Mouse (Mus musculus): ENCODE results near the gene Plekho1. TPM values are rescaled to one million over a fixed set of nuclear protein-coding genes. Genes with fewer than 3 reads are reported as not detected.
"Not testable (repeated sequence)": the region's sequence is repeated elsewhere in the genome, so short reads cannot be mapped to it uniquely, and the experiment has no call there.

Plekho1 gene
- polyA plus RNA-seq, 1 experiment from 2014 or later: 35.2 TPM

DNA sequence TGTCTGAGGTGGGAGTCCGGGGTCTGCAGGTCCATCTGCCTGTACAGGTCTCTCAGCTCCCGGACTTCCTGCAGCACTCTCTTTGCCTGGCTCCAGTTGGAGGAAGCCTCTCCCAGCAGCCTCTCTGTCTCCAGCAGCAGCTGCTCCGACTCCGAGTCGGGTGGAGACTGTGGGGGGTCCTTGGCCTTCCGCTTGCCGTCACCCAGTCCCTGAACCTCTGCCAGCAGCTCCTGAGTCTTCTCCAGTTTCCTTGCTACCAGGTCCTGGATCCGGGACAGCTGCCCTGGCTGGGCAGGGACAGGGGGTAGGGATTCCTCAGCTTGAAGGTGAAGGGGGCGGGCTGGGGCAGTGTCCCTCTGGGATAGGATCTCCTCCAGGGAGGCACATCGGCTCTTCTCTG is 6.8 kb downstream of the Plekho1 start:
- H3K9ac ChIP-seq: 0 out of 2 replicates have a peak overlapping the region, but pooled peaks have one; percentile 10
- ATAC-seq (ENCODE audit: insufficient number of reproducible peaks, low FRiP score, low TSS enrichment, low read depth): no peak
- H3K36me3 ChIP-seq: peaks cover 46% of the 10 kb centered on the region
- 59% methylated on average over 10 of the region's 10 CpGs for WGBS
- no peak overlapping the region for H3K4me3 ChIP-seq
- H3K9me3 ChIP-seq: no peaks in the 10 kb centered on the region
- peak overlapping the region; percentile 51 for H3K27ac ChIP-seq
- peaks cover 40% of the 10 kb centered on the region for H3K4me1 ChIP-seq
- H3K4me2 ChIP-seq: no peak overlapping the region
- H3K27me3 ChIP-seq: no peaks in the 10 kb centered on the region

DNA sequence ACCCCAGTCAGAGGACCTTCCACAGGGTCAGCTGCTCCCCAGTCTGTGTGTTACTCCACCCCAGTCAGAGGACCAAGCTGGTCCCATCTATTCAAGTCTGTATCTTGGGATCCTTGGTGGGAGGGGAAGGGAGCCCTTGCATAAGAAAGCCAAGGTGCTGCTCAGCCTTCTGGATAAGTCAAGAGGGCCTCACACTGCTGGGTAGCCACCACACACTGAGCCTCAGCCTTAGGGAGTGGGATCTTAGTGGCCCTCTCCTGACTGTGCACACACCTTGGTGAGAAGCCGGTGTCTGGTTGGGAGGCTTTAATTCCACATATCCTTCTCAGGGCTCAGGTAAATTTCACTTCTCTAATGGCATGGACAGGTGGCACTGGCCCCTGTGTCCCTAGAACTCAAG is 7.7 kb downstream of the Plekho1 start:
- Histone ChIP-seq H3K36me3 (peaks cover 46% of the 10 kb centered on the region), H3K4me1 (peaks cover 32% of the 10 kb centered on the region)

DNA sequence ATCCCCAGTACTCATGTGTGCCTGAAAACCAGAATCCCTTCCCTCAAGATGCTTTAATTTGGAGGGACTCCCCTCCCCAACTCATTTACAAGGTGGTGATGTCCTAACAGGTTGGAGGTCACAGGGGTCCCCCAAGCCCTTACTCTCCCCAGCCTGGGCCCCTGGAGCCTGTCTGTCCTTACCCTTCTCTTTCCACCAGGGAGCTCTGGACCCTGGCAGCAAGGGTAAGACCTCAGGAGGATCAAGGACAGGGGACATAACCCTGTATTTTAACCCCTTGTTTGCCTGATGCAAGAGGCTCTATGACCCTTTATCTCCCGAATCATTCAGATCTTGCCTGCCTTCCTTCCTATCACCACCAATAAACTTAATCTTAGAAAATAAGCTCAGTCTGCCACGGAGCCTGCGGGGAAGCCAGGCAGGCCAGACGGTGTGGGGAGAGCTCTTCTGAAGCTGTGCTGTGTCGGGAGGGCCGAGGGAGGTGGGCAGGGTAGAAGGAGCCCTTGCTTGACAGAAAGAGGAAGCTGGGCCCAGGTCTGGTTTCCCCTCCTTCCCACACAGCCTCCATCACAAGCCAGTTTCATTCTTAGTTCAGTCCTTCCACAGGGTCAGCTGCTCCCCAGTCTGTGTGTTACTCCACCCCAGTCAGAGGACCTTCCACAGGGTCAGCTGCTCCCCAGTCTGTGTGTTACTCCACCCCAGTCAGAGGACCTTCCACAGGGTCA is 8.3 kb downstream of the Plekho1 start:
- WGBS: 71% methylated on average over 6 of the region's 6 CpGs
- Histone ChIP-seq H3K36me3 (peaks cover 46% of the 10 kb centered on the region), H3K4me1 (peaks cover 28% of the 10 kb centered on the region), H3K4me3 (no peak overlapping the region), H3K4me2 (no peak overlapping the region), H3K27ac (no peak overlapping the region), H3K9me3 (no peaks in the 10 kb centered on the region), H3K9ac (no peak overlapping the region), H3K27me3 (no peaks in the 10 kb centered on the region)
- no peak for ATAC-seq (ENCODE audit: insufficient number of reproducible peaks, low FRiP score, low TSS enrichment, low read depth)

More for the DNA sequence above, 7.7 kb downstream of the Plekho1 start:
- no peak for ATAC-seq (ENCODE audit: insufficient number of reproducible peaks, low FRiP score, low TSS enrichment, low read depth)
- Histone ChIP-seq H3K27ac (no peak overlapping the region), H3K4me3 (no peak overlapping the region), H3K4me2 (no peak overlapping the region), H3K27me3 (no peaks in the 10 kb centered on the region), H3K9ac (no peak overlapping the region), H3K9me3 (no peaks in the 10 kb centered on the region)
- 93% methylated on average over 1 of the region's 1 CpGs for WGBS

DNA sequence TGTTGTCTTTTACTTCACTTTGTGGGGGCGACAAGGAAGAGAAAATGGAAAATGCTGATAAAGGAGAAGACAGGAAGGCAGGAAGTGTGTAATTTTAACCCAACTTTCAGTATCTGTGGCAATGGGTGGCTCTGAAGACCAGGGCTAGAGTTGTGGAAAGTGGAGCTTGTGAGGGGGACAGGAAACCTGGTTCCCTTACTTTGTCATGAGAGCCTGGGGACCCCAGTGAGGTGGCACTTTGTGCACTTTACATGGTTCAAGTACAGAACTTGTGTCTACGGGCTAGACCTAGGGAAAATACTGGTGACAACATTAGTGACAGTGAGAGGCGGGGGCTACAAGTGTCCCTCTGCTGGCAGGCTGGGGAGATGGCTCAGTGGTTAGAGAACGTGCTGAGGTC is 8.8 kb downstream of the Plekho1 start:
- Histone ChIP-seq H3K27me3 (no peaks in the 10 kb centered on the region), H3K4me3 (no peak overlapping the region), H3K27ac (peak overlapping the region; percentile 87), H3K4me1 (peaks cover 24% of the 10 kb centered on the region), H3K36me3 (peaks cover 40% of the 10 kb centered on the region), H3K9ac (no peak overlapping the region), H3K9me3 (no peaks in the 10 kb centered on the region), H3K4me2 (0 out of 2 replicates have a peak overlapping the region, but pooled peaks have one; percentile 53)
- ATAC-seq (ENCODE audit: insufficient number of reproducible peaks, low FRiP score, low TSS enrichment, low read depth): no peak
- 73% methylated on average over 4 of the region's 4 CpGs for WGBS

DNA sequence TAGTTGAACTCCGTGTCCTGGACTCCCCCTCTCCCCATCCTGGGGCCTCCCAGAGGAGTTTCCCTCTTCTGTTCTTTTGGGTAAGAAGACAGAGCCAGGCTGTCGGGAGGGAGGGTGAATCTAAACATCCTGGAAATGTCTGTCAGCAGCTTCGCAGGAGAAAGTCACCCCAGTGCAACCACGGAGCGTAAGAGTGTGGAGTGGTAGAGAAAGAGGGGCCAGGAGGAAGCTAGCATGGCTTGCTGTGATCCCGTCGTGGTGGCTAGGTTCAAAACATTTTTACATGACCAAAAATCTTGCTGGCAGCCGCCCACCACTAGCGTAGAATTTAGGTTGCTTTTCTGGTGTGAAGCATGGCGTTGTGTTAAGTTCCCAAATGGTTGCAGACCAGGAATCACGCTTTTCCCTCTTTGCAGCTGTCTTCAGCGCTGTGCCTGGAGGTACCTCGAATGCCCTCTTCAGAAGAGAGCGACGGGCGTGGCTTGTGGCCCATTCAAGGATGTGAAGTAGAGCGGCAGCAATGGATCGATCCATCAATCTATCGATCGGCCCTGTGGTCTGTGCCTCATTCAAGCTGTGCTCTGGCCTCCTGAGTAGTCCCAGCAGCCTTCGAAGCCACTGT is 9.7 kb downstream of the Plekho1 start:
- peak overlapping the region; percentile 53 for H3K4me2 ChIP-seq
- H3K9ac ChIP-seq: peak overlapping the region; percentile 18
- no peak for ATAC-seq (ENCODE audit: insufficient number of reproducible peaks, low FRiP score, low TSS enrichment, low read depth)
- H3K36me3 ChIP-seq: peaks cover 31% of the 10 kb centered on the region
- H3K27me3 ChIP-seq: no peaks in the 10 kb centered on the region
- peaks cover 24% of the 10 kb centered on the region for H3K4me1 ChIP-seq
- peak overlapping the region; percentile 32 for H3K4me3 ChIP-seq
- peak overlapping the region; percentile 87 for H3K27ac ChIP-seq
- no peaks in the 10 kb centered on the region for H3K9me3 ChIP-seq
- 2% methylated on average over 21 of the region's 21 CpGs for WGBS

DNA sequence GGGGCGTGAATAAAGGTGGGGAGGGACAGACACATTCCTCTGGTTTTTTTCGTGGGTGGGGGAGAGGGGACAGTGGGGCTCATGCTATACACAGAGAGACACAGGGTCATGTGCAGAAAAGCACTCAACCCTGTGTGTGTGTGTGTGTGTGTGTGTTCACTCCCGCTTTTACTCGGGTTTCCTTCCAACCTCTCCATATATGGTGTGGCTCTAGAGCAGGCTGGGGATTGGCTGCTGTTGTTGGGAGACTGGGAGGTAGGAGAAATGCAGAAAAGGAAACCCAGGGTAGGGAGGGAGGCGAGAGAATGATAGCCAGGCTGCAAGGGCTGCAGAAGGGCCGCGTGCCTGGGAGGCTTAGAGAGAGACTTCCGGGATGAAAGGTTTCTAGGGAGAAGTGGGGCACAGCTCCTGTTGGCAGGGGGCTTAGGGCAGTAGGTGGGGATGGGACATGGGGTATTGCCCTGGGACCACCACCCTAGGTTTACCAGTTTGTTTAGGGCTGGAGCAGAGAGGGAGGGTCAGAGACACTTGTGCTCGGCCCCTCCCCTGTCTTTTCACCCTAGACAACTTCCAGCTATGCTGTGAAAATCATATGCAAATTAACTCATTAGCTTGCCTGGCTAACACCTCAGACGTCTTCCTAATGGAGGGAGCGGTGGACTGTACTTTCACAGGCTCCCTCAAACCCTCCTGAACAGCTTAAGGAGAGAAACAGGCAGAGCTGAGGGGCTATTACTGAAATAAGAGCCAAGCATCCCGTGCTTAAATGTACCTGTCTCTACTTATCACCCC is 10.4 kb downstream of the Plekho1 start:
- peaks cover 24% of the 10 kb centered on the region for H3K4me1 ChIP-seq
- ATAC-seq (ENCODE audit: insufficient number of reproducible peaks, low FRiP score, low TSS enrichment, low read depth): peak; percentile 86
- 3% methylated on average over 12 of the region's 12 CpGs for WGBS

DNA sequence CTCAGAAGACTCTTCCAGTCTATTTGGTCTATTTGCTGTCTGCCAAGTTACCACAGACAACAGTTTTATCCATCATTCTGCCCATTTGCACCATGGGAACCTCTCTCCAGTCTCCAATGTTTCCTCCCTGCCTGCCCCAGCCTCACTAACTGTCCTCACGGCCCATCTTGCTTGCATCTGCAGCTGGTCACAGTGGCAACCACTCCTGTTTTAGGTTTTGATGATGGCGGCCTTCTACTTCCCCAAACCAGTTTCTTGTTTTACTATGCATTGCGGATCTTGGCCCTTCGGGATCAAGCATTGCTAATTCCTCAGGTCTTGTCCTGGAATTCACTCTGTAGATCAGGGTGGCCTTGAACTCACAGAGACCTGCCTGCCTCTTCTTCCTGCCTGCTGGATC is 13.7 kb downstream of the Plekho1 start:
- Histone ChIP-seq H3K27ac (no peak overlapping the region), H3K9me3 (no peaks in the 10 kb centered on the region), H3K4me2 (no peak overlapping the region), H3K27me3 (no peaks in the 10 kb centered on the region), H3K9ac (no peak overlapping the region), H3K4me1 (peaks cover 24% of the 10 kb centered on the region), H3K4me3 (no peak overlapping the region), H3K36me3 (no peaks in the 10 kb centered on the region)
- WGBS: 89% methylated on average over 4 of the region's 4 CpGs
- ATAC-seq (ENCODE audit: insufficient number of reproducible peaks, low FRiP score, low TSS enrichment, low read depth): no peak

More for the DNA sequence above, 10.4 kb downstream of the Plekho1 start:
- Histone ChIP-seq H3K4me3 (peak overlapping the region; percentile 32), H3K4me2 (peak overlapping the region; percentile 53), H3K36me3 (peaks cover 24% of the 10 kb centered on the region), H3K9ac (peak overlapping the region; percentile 18; the same call in 1 of the 2 replicates), H3K27ac (peak overlapping the region; percentile 87), H3K9me3 (no peaks in the 10 kb centered on the region), H3K27me3 (no peaks in the 10 kb centered on the region)

DNA sequence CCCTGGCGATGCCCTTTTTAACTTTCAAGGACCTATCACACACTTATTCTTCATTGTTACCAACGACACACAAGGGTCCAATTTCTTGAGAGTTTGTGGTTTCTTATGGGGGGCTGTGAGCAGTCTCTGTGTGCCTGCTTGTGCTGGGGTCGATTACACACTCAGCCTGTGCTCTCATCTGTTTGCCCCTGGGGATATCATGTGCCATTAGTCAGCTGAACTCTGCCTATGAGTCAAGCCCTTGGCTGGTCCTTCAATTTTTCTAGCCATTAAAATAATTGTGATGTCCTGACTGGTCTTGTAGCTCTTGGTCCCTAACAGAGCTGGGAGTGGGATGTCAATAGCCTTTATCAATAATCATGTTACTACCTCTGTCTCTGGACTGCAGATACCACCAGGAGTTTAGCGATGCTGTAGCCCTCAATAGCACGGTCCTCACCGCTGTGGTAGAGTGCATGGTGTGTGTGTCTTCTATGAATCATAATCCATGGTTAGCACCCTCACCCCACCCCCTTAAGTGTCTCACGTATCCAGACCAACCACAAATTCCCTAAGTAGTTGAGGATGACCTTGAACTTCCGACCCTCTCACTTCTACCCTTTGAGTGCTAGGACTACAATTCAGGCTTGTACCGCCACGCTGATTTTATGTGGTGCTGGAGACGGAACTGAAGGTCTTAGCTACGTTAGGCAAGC is 15.4 kb downstream of the Plekho1 start:
- no peak overlapping the region for H3K27ac ChIP-seq
- no peak for ATAC-seq (ENCODE audit: insufficient number of reproducible peaks, low FRiP score, low TSS enrichment, low read depth)
- H3K4me1 ChIP-seq: peaks cover 9% of the 10 kb centered on the region
- 78% methylated on average over 12 of the region's 12 CpGs for WGBS
- H3K4me2 ChIP-seq: no peak overlapping the region
- H3K36me3 ChIP-seq: no peaks in the 10 kb centered on the region
- no peak overlapping the region for H3K9ac ChIP-seq
- no peaks in the 10 kb centered on the region for H3K27me3 ChIP-seq
- no peaks in the 10 kb centered on the region for H3K9me3 ChIP-seq
- H3K4me3 ChIP-seq: no peak overlapping the region

DNA sequence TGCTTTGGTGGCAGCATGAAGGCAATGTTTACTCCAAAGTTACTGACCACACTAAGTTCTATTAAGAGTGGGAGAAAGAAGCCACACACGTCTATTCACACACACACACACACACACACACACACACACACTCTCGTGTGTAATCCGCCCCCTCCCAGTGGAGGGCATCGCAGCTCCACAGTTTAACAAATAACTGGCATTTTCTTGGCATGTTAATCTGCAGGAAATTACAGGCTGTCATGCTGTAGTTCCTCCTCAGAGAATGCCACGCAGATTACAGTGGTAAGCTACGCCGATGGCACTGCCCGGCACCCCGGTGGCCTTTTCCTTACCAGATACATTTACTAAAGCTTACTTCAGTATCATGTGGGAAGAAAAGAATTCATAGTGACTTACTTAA is 17.5 kb downstream of the Plekho1 start:
- H3K27ac ChIP-seq: no peak overlapping the region
- H3K4me2 ChIP-seq: no peak overlapping the region
- no peaks in the 10 kb centered on the region for H3K36me3 ChIP-seq
- H3K9ac ChIP-seq: no peak overlapping the region
- 66% methylated on average over 9 of the region's 9 CpGs for WGBS
- no peaks in the 10 kb centered on the region for H3K27me3 ChIP-seq
- no peak for ATAC-seq (ENCODE audit: insufficient number of reproducible peaks, low FRiP score, low TSS enrichment, low read depth)
- H3K4me1 ChIP-seq: peaks cover 3% of the 10 kb centered on the region
- H3K4me3 ChIP-seq: no peak overlapping the region
- no peaks in the 10 kb centered on the region for H3K9me3 ChIP-seq

DNA sequence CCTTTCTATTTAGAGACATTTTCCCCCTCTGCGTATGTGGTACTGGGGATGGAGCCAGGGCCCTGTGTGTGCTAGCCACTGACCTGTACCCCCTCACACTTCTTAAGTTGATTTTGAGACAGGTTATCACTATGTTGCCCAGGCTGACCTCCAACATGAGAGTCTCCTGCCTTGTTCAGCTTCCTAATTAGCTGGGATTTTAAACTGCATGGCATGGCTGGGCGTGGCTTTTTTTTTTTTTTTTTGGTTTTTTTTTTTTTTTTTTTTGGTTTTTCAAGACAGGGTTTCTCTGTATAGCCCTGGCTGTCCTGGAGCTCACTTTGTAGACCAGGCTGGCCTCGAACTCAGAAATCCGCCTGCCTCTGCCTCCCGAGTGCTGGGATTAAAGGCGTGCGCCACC is 18.2 kb downstream of the Plekho1 start:
- not testable (repeated sequence) for ATAC-seq (ENCODE audit: insufficient number of reproducible peaks, low FRiP score, low TSS enrichment, low read depth); H3K4me1 ChIP-seq; H3K9ac ChIP-seq; H3K9me3 ChIP-seq; H3K27ac ChIP-seq; H3K36me3 ChIP-seq; H3K27me3 ChIP-seq; H3K4me3 ChIP-seq; H3K4me2 ChIP-seq
- WGBS: 92% methylated on average over 7 of the region's 7 CpGs

DNA sequence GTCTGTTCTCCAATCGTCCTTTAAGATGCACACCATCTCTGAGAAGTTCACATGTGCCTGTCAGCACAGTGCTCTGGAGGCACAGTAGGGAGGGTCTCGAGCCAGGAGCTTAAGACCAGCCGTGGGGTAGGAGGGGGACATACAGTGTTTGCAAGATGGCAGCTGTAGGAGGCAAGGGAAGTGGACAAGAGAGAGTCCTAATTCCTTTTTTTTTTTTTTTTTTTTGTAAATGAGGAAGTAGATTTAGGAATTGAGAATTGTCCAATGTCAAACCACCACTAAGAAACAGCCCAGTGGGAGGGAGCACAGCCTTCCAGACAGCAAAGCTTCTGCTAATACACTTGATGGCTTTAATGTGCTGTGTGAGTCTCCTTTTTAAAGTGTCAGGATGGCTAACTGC is 18.7 kb downstream of the Plekho1 start:
- H3K4me3 ChIP-seq: no peak overlapping the region
- 54% methylated on average over 3 of the region's 3 CpGs for WGBS
- H3K27me3 ChIP-seq: no peaks in the 10 kb centered on the region
- no peak for ATAC-seq (ENCODE audit: insufficient number of reproducible peaks, low FRiP score, low TSS enrichment, low read depth)
- no peak overlapping the region for H3K4me2 ChIP-seq
- H3K4me1 ChIP-seq: peaks cover 9% of the 10 kb centered on the region
- no peak overlapping the region for H3K9ac ChIP-seq
- H3K27ac ChIP-seq: no peak overlapping the region
- no peaks in the 10 kb centered on the region for H3K9me3 ChIP-seq
- no peaks in the 10 kb centered on the region for H3K36me3 ChIP-seq
